Mouse (Mus musculus): ENCODE data around the gene Wee2.

DNA sequence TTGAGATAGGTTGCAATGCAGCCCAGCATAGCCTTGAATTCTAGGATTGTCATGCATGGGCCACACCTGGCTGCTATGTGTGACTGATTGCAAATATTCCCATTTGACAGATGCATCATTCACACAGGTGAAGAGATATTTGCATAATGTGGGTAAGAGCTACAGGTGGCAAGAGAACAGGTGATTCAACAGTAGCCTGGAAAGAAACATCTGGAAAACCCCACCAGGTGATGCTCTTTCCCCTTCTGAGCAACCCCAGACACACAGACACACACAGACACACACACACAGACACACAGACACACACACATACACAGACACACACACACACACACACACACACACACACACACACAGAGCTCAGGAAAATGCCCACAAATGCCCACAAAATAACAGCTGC is 7.1 kb upstream of the Wee2 start:
- TF ChIP-seq TBP (IDR thresholded peaks at IDR 0.05; ENCODE audit: low read depth, low read length) (no peak), POLR2A (IDR thresholded peaks at IDR 0.05; ENCODE audit: control insufficient read depth in 1 of 2, insufficient read depth in 1 of 2, low read depth in 1 of 2, low read length in 2 of 2, poor library complexity in 1 of 2) (no peak), CTCF (IDR thresholded peaks at IDR 0.05 in 2 of 3, conservative IDR thresholded peaks at IDR 0.05 in 1 of 3; ENCODE audit: control insufficient read depth in 1 of 3, insufficient read depth in 1 of 3, low read depth in 2 of 3, low read length in 3 of 3, poor library complexity in 1 of 3, severe bottlenecking in 1 of 3) (no peak), UBTF (IDR thresholded peaks at IDR 0.05; ENCODE audit: borderline replicate concordance, insufficient read depth, low read depth, low read length) (no peak), NELFE (IDR thresholded peaks at IDR 0.05; ENCODE audit: low read depth, low read length) (no peak)
